Mouse (Mus musculus): Measurements from ENCODE around the gene Icosl. TPM values are rescaled to one million over a fixed set of nuclear protein-coding genes. Genes with fewer than 3 reads are reported as not detected.
A peak's percentile ranks its signal among the peaks of the same experiment; 100 is the strongest.

Icosl gene
- polyA plus RNA-seq, 1 experiment from 2014 or later, result 7.1 TPM

GRCm38 (mm10) chr10:78042697-78043405 lies 26.3 kb upstream of the Icosl start:
- Histone ChIP-seq H3K27me3 (ENCODE audit: control insufficient read depth, insufficient read depth, low read length) (no peaks in the 10 kb centered on the region), H3K4me2 (ENCODE audit: low read depth, low read length) (peak overlapping the region; percentile 57), H3K4me1 (ENCODE audit: control insufficient read depth, insufficient read depth, low read length) (peaks cover 10% of the 10 kb centered on the region), H3K9me3 (replicated peaks; ENCODE audit: control insufficient read depth, low read length) (no peaks in the 10 kb centered on the region), H3K4me3 (replicated peaks; ENCODE audit: low read length) (peak overlapping the region; percentile 35), H3K27ac (ENCODE audit: low read length) (no peak overlapping the region), H3K36me3 (ENCODE audit: control insufficient read depth, insufficient read depth, low read length) (no peaks in the 10 kb centered on the region), H3K9ac (ENCODE audit: low read length) (0 out of 2 replicates have a peak overlapping the region, but pooled peaks have one; percentile 62)
- 51% methylated on average over 14 of the region's 14 CpGs for WGBS
- no peak for ATAC-seq (ENCODE audit: insufficient read depth, low FRiP score)

GRCm38 (mm10) chr10:78043406-78043836 lies 25.7 kb upstream of the Icosl start, which contains the start of gene Aire:
Aire (minus strand) TSS chr10:78043610.
- Histone ChIP-seq H3K36me3 (ENCODE audit: control insufficient read depth, insufficient read depth, low read length) (no peaks in the 10 kb centered on the region), H3K27ac (ENCODE audit: low read length) (peak within 1 kb of the TSS; percentile 18; the same call in 1 of the 2 replicates), H3K9ac (ENCODE audit: low read length) (peak within 1 kb of the TSS; percentile 62), H3K4me2 (ENCODE audit: low read depth, low read length) (peak within 1 kb of the TSS; percentile 57), H3K9me3 (replicated peaks; ENCODE audit: control insufficient read depth, low read length) (no peaks in the 10 kb centered on the region), H3K4me3 (replicated peaks; ENCODE audit: low read length) (peak within 1 kb of the TSS; percentile 35), H3K4me1 (ENCODE audit: control insufficient read depth, insufficient read depth, low read length) (peaks cover 10% of the 10 kb centered on the region), H3K27me3 (ENCODE audit: control insufficient read depth, insufficient read depth, low read length) (no peaks in the 10 kb centered on the region)
- WGBS, result 2% methylated on average over 27 of the region's 27 CpGs
- peak; percentile 73; the same call in 1 of the 2 replicates for ATAC-seq (ENCODE audit: insufficient read depth, low FRiP score)

GRCm38 (mm10) chr10:78044531-78044930 lies 24.6 kb upstream of the Icosl start:
- 72% methylated on average over 1 of the region's 1 CpGs for WGBS

GRCm38 (mm10) chr10:78046388-78046787 lies 22.7 kb upstream of the Icosl start:
- Histone ChIP-seq H3K27ac (ENCODE audit: low read length) (no peak overlapping the region), H3K4me1 (ENCODE audit: control insufficient read depth, insufficient read depth, low read length) (peaks cover 10% of the 10 kb centered on the region), H3K4me2 (ENCODE audit: low read depth, low read length) (no peak overlapping the region), H3K9me3 (replicated peaks; ENCODE audit: control insufficient read depth, low read length) (no peaks in the 10 kb centered on the region), H3K9ac (ENCODE audit: low read length) (no peak overlapping the region), H3K27me3 (ENCODE audit: control insufficient read depth, insufficient read depth, low read length) (no peaks in the 10 kb centered on the region), H3K36me3 (ENCODE audit: control insufficient read depth, insufficient read depth, low read length) (no peaks in the 10 kb centered on the region), H3K4me3 (replicated peaks; ENCODE audit: low read length) (no peak overlapping the region)
- WGBS, result 80% methylated on average over 4 of the region's 4 CpGs
- ATAC-seq (ENCODE audit: insufficient read depth, low FRiP score), result no peak

More at GRCm38 (mm10) chr10:78044531-78044930, 24.6 kb upstream of the Icosl start:
- Histone ChIP-seq H3K27me3 (ENCODE audit: control insufficient read depth, insufficient read depth, low read length) (no peaks in the 10 kb centered on the region), H3K36me3 (ENCODE audit: control insufficient read depth, insufficient read depth, low read length) (no peaks in the 10 kb centered on the region), H3K9ac (ENCODE audit: low read length) (no peak overlapping the region), H3K9me3 (replicated peaks; ENCODE audit: control insufficient read depth, low read length) (no peaks in the 10 kb centered on the region), H3K4me2 (ENCODE audit: low read depth, low read length) (no peak overlapping the region), H3K4me3 (replicated peaks; ENCODE audit: low read length) (no peak overlapping the region), H3K27ac (ENCODE audit: low read length) (no peak overlapping the region), H3K4me1 (ENCODE audit: control insufficient read depth, insufficient read depth, low read length) (peaks cover 10% of the 10 kb centered on the region)
- no peak for ATAC-seq (ENCODE audit: insufficient read depth, low FRiP score)

DNA sequence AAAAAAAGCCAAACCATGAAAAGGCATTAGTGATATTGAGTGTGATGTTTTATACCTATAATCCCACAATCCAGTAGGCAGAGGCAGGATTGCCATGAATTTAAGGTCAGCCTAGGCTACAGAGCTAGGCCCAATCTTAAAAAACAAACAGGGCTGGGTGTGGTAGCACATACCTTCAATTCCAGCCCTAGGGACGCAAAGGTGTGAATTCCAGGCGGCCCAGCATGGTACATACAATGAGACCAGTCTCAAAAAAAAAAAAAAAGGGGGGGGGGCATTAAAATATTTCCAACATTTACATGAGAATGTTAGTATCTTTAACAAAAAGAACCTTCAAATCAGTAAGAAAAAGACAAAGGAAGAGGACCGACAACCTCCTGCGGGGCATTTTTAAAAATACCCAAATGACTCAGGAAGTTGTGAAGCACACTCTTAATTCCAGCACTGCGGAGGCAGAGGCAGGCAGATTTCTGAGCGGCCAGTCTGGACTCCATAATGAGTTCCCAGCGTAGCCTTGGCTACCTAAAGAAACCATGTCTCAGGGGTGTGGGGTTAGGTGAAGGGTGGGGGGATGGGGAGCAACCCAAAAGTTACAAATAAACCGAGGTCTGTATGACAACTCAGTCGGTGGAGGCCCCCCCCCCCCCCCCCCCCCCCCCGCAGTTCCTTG lies 20.9 kb upstream of the Icosl start:
- Histone ChIP-seq H3K27me3 (ENCODE audit: control insufficient read depth, insufficient read depth, low read length) (no peaks in the 10 kb centered on the region), H3K4me3 (replicated peaks; ENCODE audit: low read length) (no peak overlapping the region), H3K9me3 (replicated peaks; ENCODE audit: control insufficient read depth, low read length) (no peaks in the 10 kb centered on the region), H3K27ac (ENCODE audit: low read length) (no peak overlapping the region), H3K4me2 (ENCODE audit: low read depth, low read length) (no peak overlapping the region), H3K9ac (ENCODE audit: low read length) (no peak overlapping the region), H3K36me3 (ENCODE audit: control insufficient read depth, insufficient read depth, low read length) (no peaks in the 10 kb centered on the region), H3K4me1 (ENCODE audit: control insufficient read depth, insufficient read depth, low read length) (peaks cover 8% of the 10 kb centered on the region)
- ATAC-seq (ENCODE audit: insufficient read depth, low FRiP score), result no peak
- WGBS, result 78% methylated on average over 9 of the region's 10 CpGs

GRCm38 (mm10) chr10:78049519-78050035 lies 19.5 kb upstream of the Icosl start:
- H3K9ac ChIP-seq (ENCODE audit: low read length), result no peak overlapping the region
- no peak overlapping the region for H3K27ac ChIP-seq (ENCODE audit: low read length)
- no peak overlapping the region for H3K4me3 ChIP-seq (replicated peaks; ENCODE audit: low read length)
- whole genome bisulfite sequencing, result 44% methylated on average over 11 of the region's 11 CpGs
- no peaks in the 10 kb centered on the region for H3K27me3 ChIP-seq (ENCODE audit: control insufficient read depth, insufficient read depth, low read length)
- H3K4me2 ChIP-seq (ENCODE audit: low read depth, low read length), result no peak overlapping the region
- H3K36me3 ChIP-seq (ENCODE audit: control insufficient read depth, insufficient read depth, low read length), result no peaks in the 10 kb centered on the region
- ATAC-seq (ENCODE audit: insufficient read depth, low FRiP score), result no peak; the same call in 1 of the 2 replicates
- H3K9me3 ChIP-seq (replicated peaks; ENCODE audit: control insufficient read depth, low read length), result no peaks in the 10 kb centered on the region
- no peaks in the 10 kb centered on the region for H3K4me1 ChIP-seq (ENCODE audit: control insufficient read depth, insufficient read depth, low read length)

GRCm38 (mm10) chr10:78054633-78055565 lies 14.2 kb upstream of the Icosl start:
- H3K9me3 ChIP-seq (replicated peaks; ENCODE audit: control insufficient read depth, low read length), result no peaks in the 10 kb centered on the region
- no peak overlapping the region for H3K4me3 ChIP-seq (replicated peaks; ENCODE audit: low read length)
- H3K4me2 ChIP-seq (ENCODE audit: low read depth, low read length), result no peak overlapping the region
- H3K4me1 ChIP-seq (ENCODE audit: control insufficient read depth, insufficient read depth, low read length), result peaks cover 3% of the 10 kb centered on the region; the same call in 1 of the 2 replicates
- H3K9ac ChIP-seq (ENCODE audit: low read length), result no peak overlapping the region
- no peaks in the 10 kb centered on the region for H3K27me3 ChIP-seq (ENCODE audit: control insufficient read depth, insufficient read depth, low read length)
- 43% methylated on average over 19 of the region's 19 CpGs for WGBS
- no peaks in the 10 kb centered on the region for H3K36me3 ChIP-seq (ENCODE audit: control insufficient read depth, insufficient read depth, low read length)
- peak; percentile 57; the same call in 1 of the 2 replicates for ATAC-seq (ENCODE audit: insufficient read depth, low FRiP score)
- no peak overlapping the region for H3K27ac ChIP-seq (ENCODE audit: low read length)

GRCm38 (mm10) chr10:78057056-78057455 lies 12.0 kb upstream of the Icosl start:
- Histone ChIP-seq H3K4me2 (ENCODE audit: low read depth, low read length) (no peak overlapping the region), H3K9me3 (replicated peaks; ENCODE audit: control insufficient read depth, low read length) (no peaks in the 10 kb centered on the region), H3K27ac (ENCODE audit: low read length) (no peak overlapping the region), H3K4me3 (replicated peaks; ENCODE audit: low read length) (no peak overlapping the region), H3K27me3 (ENCODE audit: control insufficient read depth, insufficient read depth, low read length) (no peaks in the 10 kb centered on the region), H3K9ac (ENCODE audit: low read length) (no peak overlapping the region), H3K4me1 (ENCODE audit: control insufficient read depth, insufficient read depth, low read length) (peaks cover 3% of the 10 kb centered on the region; the same call in 1 of the 2 replicates), H3K36me3 (ENCODE audit: control insufficient read depth, insufficient read depth, low read length) (no peaks in the 10 kb centered on the region)
- 82% methylated on average over 8 of the region's 8 CpGs for WGBS
- no peak for ATAC-seq (ENCODE audit: insufficient read depth, low FRiP score)
